Mouse (Mus musculus): ENCODE results near the gene Disp3. TPM values are rescaled to one million over a fixed set of nuclear protein-coding genes. Genes with fewer than 3 reads are reported as not detected.

Disp3 gene
- polyA plus RNA-seq (2014; fragmentation: Illumina TruSeq; extraction: RNeasy Lipid Tissue Mini Kit (QIAGEN cat#74804); ENCODE audit: low read depth, low replicate concordance), result not detected

GRCm38 (mm10) chr4:148287476-148288054 lies at the start of gene Disp3:
Gene Disp3, minus strand, starts transcription at chr4:148287965.

Other genes starting within 250 kb of the Disp3 start
- 6.7 TPM for gene Clcn6, start 249.1 kb downstream of the Disp3 start, polyA plus RNA-seq (2014; fragmentation: Illumina TruSeq; extraction: RNeasy Lipid Tissue Mini Kit (QIAGEN cat#74804); ENCODE audit: low read depth, low replicate concordance)
- gene Mthfr, start 248.9 kb downstream of the Disp3 start, polyA plus RNA-seq (2014; fragmentation: Illumina TruSeq; extraction: RNeasy Lipid Tissue Mini Kit (QIAGEN cat#74804); ENCODE audit: low read depth, low replicate concordance), result 2.7 TPM
- gene Agtrap, start 199.9 kb downstream of the Disp3 start, polyA plus RNA-seq (2014; fragmentation: Illumina TruSeq; extraction: RNeasy Lipid Tissue Mini Kit (QIAGEN cat#74804); ENCODE audit: low read depth, low replicate concordance), result 17.1 TPM
- gene Mad2l2, start 157.6 kb downstream of the Disp3 start, polyA plus RNA-seq (2014; fragmentation: Illumina TruSeq; extraction: RNeasy Lipid Tissue Mini Kit (QIAGEN cat#74804); ENCODE audit: low read depth, low replicate concordance), result 1.5 TPM
- gene Draxin, start 157.3 kb downstream of the Disp3 start, polyA plus RNA-seq (2014; fragmentation: Illumina TruSeq; extraction: RNeasy Lipid Tissue Mini Kit (QIAGEN cat#74804); ENCODE audit: low read depth, low replicate concordance), result not detected
- 1.1 TPM for gene Fbxo6, start 135.8 kb downstream of the Disp3 start, polyA plus RNA-seq (2014; fragmentation: Illumina TruSeq; extraction: RNeasy Lipid Tissue Mini Kit (QIAGEN cat#74804); ENCODE audit: low read depth, low replicate concordance)
- gene Fbxo44, start 127.5 kb downstream of the Disp3 start, polyA plus RNA-seq (2014; fragmentation: Illumina TruSeq; extraction: RNeasy Lipid Tissue Mini Kit (QIAGEN cat#74804); ENCODE audit: low read depth, low replicate concordance), result 2.9 TPM
- not detected for gene Fbxo2, start 127.3 kb downstream of the Disp3 start, polyA plus RNA-seq (2014; fragmentation: Illumina TruSeq; extraction: RNeasy Lipid Tissue Mini Kit (QIAGEN cat#74804); ENCODE audit: low read depth, low replicate concordance)
- 6.3 TPM for gene Ubiad1, start 156.8 kb upstream of the Disp3 start, polyA plus RNA-seq (2014; fragmentation: Illumina TruSeq; extraction: RNeasy Lipid Tissue Mini Kit (QIAGEN cat#74804); ENCODE audit: low read depth, low replicate concordance)
- 11.6 TPM for gene Mtor, start 160.6 kb upstream of the Disp3 start, polyA plus RNA-seq (2014; fragmentation: Illumina TruSeq; extraction: RNeasy Lipid Tissue Mini Kit (QIAGEN cat#74804); ENCODE audit: low read depth, low replicate concordance)
- 0.81 TPM for gene Angptl7, start 212.5 kb upstream of the Disp3 start, polyA plus RNA-seq (2014; fragmentation: Illumina TruSeq; extraction: RNeasy Lipid Tissue Mini Kit (QIAGEN cat#74804); ENCODE audit: low read depth, low replicate concordance)